Mouse (Mus musculus): ENCODE measurements around the gene Eno1. TPM values are rescaled to one million over a fixed set of nuclear protein-coding genes. Genes with fewer than 3 reads are reported as not detected.
A peak's percentile ranks its signal among the peaks of the same experiment; 100 is the strongest.
"Not testable (repeated sequence)": the region's sequence is repeated elsewhere in the genome, so short reads cannot be mapped to it uniquely, and the experiment has no call there.

The Eno1 gene
- polyA plus RNA-seq, 1 experiment from 2014 or later, result 2,173 TPM

GRCm38 (mm10) chr4:150281891-150282630 lies 45.5 kb downstream of the Eno1 start:
- peak overlapping the region; percentile 100 for H3K9ac ChIP-seq
- H3K27ac ChIP-seq (ENCODE audit: poor library complexity, severe bottlenecking), result peak overlapping the region; percentile 97
- H3K4me3 ChIP-seq, result peak overlapping the region; percentile 99
- no peaks in the 10 kb centered on the region for H3K36me3 ChIP-seq
- peak overlapping the region; percentile 84 for H3K4me2 ChIP-seq
- H3K4me1 ChIP-seq (replicated peaks), result peaks cover 25% of the 10 kb centered on the region
- peak; percentile 60 for ATAC-seq (ENCODE audit: insufficient number of reproducible peaks, low FRiP score)
- H3K9me3 ChIP-seq (replicated peaks), result no peaks in the 10 kb centered on the region
- WGBS, result under 1% methylated on average over 48 of the region's 50 CpGs
- no peaks in the 10 kb centered on the region for H3K27me3 ChIP-seq (replicated peaks)

GRCm38 (mm10) chr4:150282631-150283334 lies 46.3 kb downstream of the Eno1 start:
- Histone ChIP-seq H3K4me3 (peak overlapping the region; percentile 99), H3K9me3 (replicated peaks) (no peaks in the 10 kb centered on the region), H3K4me1 (replicated peaks) (peaks cover 25% of the 10 kb centered on the region), H3K36me3 (no peaks in the 10 kb centered on the region), H3K27me3 (replicated peaks) (no peaks in the 10 kb centered on the region), H3K27ac (ENCODE audit: poor library complexity, severe bottlenecking) (peak overlapping the region; percentile 97), H3K4me2 (peak overlapping the region; percentile 84), H3K9ac (peak overlapping the region; percentile 100)
- no peak for ATAC-seq (ENCODE audit: insufficient number of reproducible peaks, low FRiP score)
- 10% methylated on average over 5 of the region's 5 CpGs for WGBS

- Histone ChIP-seq H3K27me3 (replicated peaks) (no peaks in the 10 kb centered on the region), H3K9me3 (replicated peaks) (no peaks in the 10 kb centered on the region), H3K4me3 (peak overlapping the region; percentile 99), H3K9ac (peak overlapping the region; percentile 67), H3K4me1 (replicated peaks) (peaks cover 27% of the 10 kb centered on the region), H3K27ac (ENCODE audit: poor library complexity, severe bottlenecking) (peak overlapping the region; percentile 73), H3K4me2 (peak overlapping the region; percentile 76), H3K36me3 (no peaks in the 10 kb centered on the region)
- ATAC-seq (ENCODE audit: insufficient number of reproducible peaks, low FRiP score), result no peak
- WGBS, result 20% methylated on average over 2 of the region's 2 CpGs
These were observed 46.8 kb downstream of the Eno1 start for GRCm38 (mm10) chr4:150283335-150283638.

GRCm38 (mm10) chr4:150283993-150284392 lies 47.5 kb downstream of the Eno1 start:
- ATAC-seq (ENCODE audit: insufficient number of reproducible peaks, low FRiP score), result no peak
- Histone ChIP-seq H3K27ac (ENCODE audit: poor library complexity, severe bottlenecking) (no peak overlapping the region), H3K4me3 (peak overlapping the region; percentile 99; the same call in 1 of the 2 replicates), H3K4me2 (peak overlapping the region; percentile 76), H3K36me3 (no peaks in the 10 kb centered on the region), H3K9me3 (replicated peaks) (no peaks in the 10 kb centered on the region), H3K27me3 (replicated peaks) (no peaks in the 10 kb centered on the region), H3K4me1 (replicated peaks) (peaks cover 34% of the 10 kb centered on the region), H3K9ac (0 out of 2 replicates have a peak overlapping the region, but pooled peaks have one; percentile 67)
- 18% methylated on average over 6 of the region's 6 CpGs for WGBS

- WGBS, result 89% methylated on average over 8 of the region's 8 CpGs
- Histone ChIP-seq H3K27me3 (replicated peaks) (no peaks in the 10 kb centered on the region), H3K9ac (no peak overlapping the region), H3K4me1 (replicated peaks) (peaks cover 38% of the 10 kb centered on the region), H3K4me3 (no peak overlapping the region), H3K36me3 (peaks cover 14% of the 10 kb centered on the region), H3K4me2 (no peak overlapping the region), H3K27ac (ENCODE audit: poor library complexity, severe bottlenecking) (no peak overlapping the region), H3K9me3 (replicated peaks) (peaks cover 5% of the 10 kb centered on the region; the same call in 1 of the 2 replicates)
- no peak for ATAC-seq (ENCODE audit: insufficient number of reproducible peaks, low FRiP score)
These were observed 50.5 kb downstream of the Eno1 start for GRCm38 (mm10) chr4:150286980-150287379.

GRCm38 (mm10) chr4:150287463-150287862 lies 50.9 kb downstream of the Eno1 start:
- H3K27me3 ChIP-seq (replicated peaks); H3K9me3 ChIP-seq (replicated peaks); H3K27ac ChIP-seq (ENCODE audit: poor library complexity, severe bottlenecking); ATAC-seq (ENCODE audit: insufficient number of reproducible peaks, low FRiP score); H3K4me2 ChIP-seq; H3K4me3 ChIP-seq; H3K9ac ChIP-seq: not testable (repeated sequence)
- H3K4me1 ChIP-seq (replicated peaks), result peaks cover 38% of the 10 kb centered on the region
- WGBS, result 88% methylated on average over 1 of the region's 1 CpGs
- peaks cover 17% of the 10 kb centered on the region for H3K36me3 ChIP-seq

GRCm38 (mm10) chr4:150291900-150292299 lies 55.4 kb downstream of the Eno1 start:
- H3K27me3 ChIP-seq (replicated peaks), result no peaks in the 10 kb centered on the region
- peaks cover 18% of the 10 kb centered on the region for H3K36me3 ChIP-seq
- H3K27ac ChIP-seq (ENCODE audit: poor library complexity, severe bottlenecking), result no peak overlapping the region
- H3K9ac ChIP-seq, result no peak overlapping the region
- H3K9me3 ChIP-seq (replicated peaks), result peaks cover 5% of the 10 kb centered on the region; the same call in 1 of the 2 replicates
- no peak for ATAC-seq (ENCODE audit: insufficient number of reproducible peaks, low FRiP score)
- WGBS, result 91% methylated on average over 3 of the region's 3 CpGs
- no peak overlapping the region for H3K4me2 ChIP-seq
- no peak overlapping the region for H3K4me3 ChIP-seq
- H3K4me1 ChIP-seq (replicated peaks), result peaks cover 16% of the 10 kb centered on the region

- peaks cover 5% of the 10 kb centered on the region; the same call in 1 of the 2 replicates for H3K9me3 ChIP-seq (replicated peaks)
- no peak overlapping the region for H3K27ac ChIP-seq (ENCODE audit: poor library complexity, severe bottlenecking)
- H3K4me1 ChIP-seq (replicated peaks), result 0 out of 2 replicates have a peak, but pooled peaks cover 4% of the 10 kb centered on the region
- no peak overlapping the region for H3K4me3 ChIP-seq
- peaks cover 18% of the 10 kb centered on the region for H3K36me3 ChIP-seq
- no peak overlapping the region for H3K4me2 ChIP-seq
- no peak overlapping the region for H3K9ac ChIP-seq
- no peak for ATAC-seq (ENCODE audit: insufficient number of reproducible peaks, low FRiP score)
- WGBS, result 89% methylated on average over 7 of the region's 7 CpGs
- no peaks in the 10 kb centered on the region for H3K27me3 ChIP-seq (replicated peaks)
These were observed 58.3 kb downstream of the Eno1 start for GRCm38 (mm10) chr4:150294870-150295269.

- H3K36me3 ChIP-seq, result peaks cover 14% of the 10 kb centered on the region
- H3K9ac ChIP-seq, result no peak overlapping the region
- no peak overlapping the region for H3K4me2 ChIP-seq
- peaks cover 7% of the 10 kb centered on the region; the same call in 1 of the 2 replicates for H3K4me1 ChIP-seq (replicated peaks)
- ATAC-seq (ENCODE audit: insufficient number of reproducible peaks, low FRiP score), result no peak
- H3K9me3 ChIP-seq (replicated peaks), result peaks cover 5% of the 10 kb centered on the region; the same call in 1 of the 2 replicates
- no peak overlapping the region for H3K27ac ChIP-seq (ENCODE audit: poor library complexity, severe bottlenecking)
- H3K4me3 ChIP-seq, result no peak overlapping the region
- no peaks in the 10 kb centered on the region for H3K27me3 ChIP-seq (replicated peaks)
- 96% methylated on average over 7 of the region's 7 CpGs for WGBS
These were observed 59.4 kb downstream of the Eno1 start for GRCm38 (mm10) chr4:150295966-150296365.
